Mouse (Mus musculus) neural tube, embryonic 12.5 days (tissue): ENCODE measurements around the gene Wnt5b. TPM values are rescaled to one million over a fixed set of nuclear protein-coding genes. Genes with fewer than 3 reads are reported as not detected.
A peak's percentile ranks its signal among the peaks of the same experiment; 100 is the strongest.

Experiments
- ATAC-seq: fragments of 200-750 bp; cut with Nextera tagmentation; 2 replicates; pipeline ENCODE4 v1.8.0; 2017; ENCODE audit warnings: low read depth, mild to moderate bottlenecking, moderate TSS enrichment, moderate library complexity; ENCODE audit not compliant: low FRiP score
- H3K27ac ChIP-seq: fragments of 300-500 bp; sonication (generic); 2 replicates; pipeline ENCODE4 v1.5.1; 2016
- H3K27me3 ChIP-seq: fragments of 300-500 bp; sonication (generic); replicated peaks from 2 replicates; pipeline ENCODE4 v1.6.1; 2016; ENCODE audit warnings: mild to moderate bottlenecking
- H3K36me3 ChIP-seq: fragments of 300-500 bp; sonication (generic); 2 replicates; pipeline ENCODE4 v1.6.1; 2016; ENCODE audit warnings: mild to moderate bottlenecking
- H3K4me1 ChIP-seq: fragments of 300-500 bp; sonication (generic); 2 replicates; pipeline ENCODE4 v1.6.1; 2016
- H3K4me2 ChIP-seq: fragments of 300-500 bp; sonication (generic); replicated peaks from 2 replicates; pipeline ENCODE4 v1.6.1; 2016; ENCODE audit warnings: mild to moderate bottlenecking
- H3K4me3 ChIP-seq: fragments of 300-500 bp; sonication (generic); 2 replicates; pipeline ENCODE4 v1.5.1; 2016
- H3K9ac ChIP-seq: fragments of 300-500 bp; sonication (generic); 2 replicates; pipeline ENCODE4 v1.6.1; 2016; ENCODE audit warnings: mild to moderate bottlenecking
- H3K9me3 ChIP-seq: fragments of 300-500 bp; sonication (generic); 2 replicates; pipeline ENCODE4 v1.6.1; 2016; ENCODE audit warnings: mild to moderate bottlenecking
- WGBS: fragments of 180-500 bp; shearing (Covaris S2); methylation state at CpG from one replicate; pipeline ENCODE4 v1.1.7; 2016; 5-methylcytosine and 5-hydroxymethylcytosine counted together
- polyA plus RNA-seq: library from polyadenylated mRNA; unstranded; fragments of >200 nt; fragmentation: Nextera tagmentation; extraction: Ambion mirVana; gene quantifications from 2 replicates; pipeline ENCODE4 v1.2.1, GENCODE M21; 2016

The Wnt5b gene
- polyA plus RNA-seq, 1 experiment from 2014 or later: 6.2 TPM

GRCm38 (mm10) chr6:119565451-119566379 is 21.6 kb upstream of the Wnt5b start:
- whole genome bisulfite sequencing: 92% methylated on average over 23 of the region's 23 CpGs
- Histone ChIP-seq H3K4me2 (no peak overlapping the region), H3K4me1 (no peaks in the 10 kb centered on the region), H3K9me3 (no peaks in the 10 kb centered on the region), H3K27ac (no peak overlapping the region), H3K4me3 (no peak overlapping the region), H3K27me3 (no peaks in the 10 kb centered on the region), H3K36me3 (no peaks in the 10 kb centered on the region), H3K9ac (no peak overlapping the region)
- ATAC-seq: no peak

- Histone ChIP-seq H3K9me3 (no peaks in the 10 kb centered on the region), H3K4me2 (no peak overlapping the region), H3K27ac (no peak overlapping the region), H3K27me3 (no peaks in the 10 kb centered on the region), H3K4me3 (no peak overlapping the region), H3K36me3 (no peaks in the 10 kb centered on the region), H3K9ac (no peak overlapping the region), H3K4me1 (no peaks in the 10 kb centered on the region)
- ATAC-seq: no peak
- WGBS: 81% methylated on average over 10 of the region's 10 CpGs
Observed at GRCm38 (mm10) chr6:119562558-119562957, 18.4 kb upstream of the Wnt5b start.

GRCm38 (mm10) chr6:119558855-119559254 is 14.7 kb upstream of the Wnt5b start:
- no peak for ATAC-seq
- H3K4me3 ChIP-seq: no peak overlapping the region
- H3K4me2 ChIP-seq: no peak overlapping the region
- no peaks in the 10 kb centered on the region for H3K27me3 ChIP-seq
- H3K9ac ChIP-seq: no peak overlapping the region
- H3K27ac ChIP-seq: no peak overlapping the region
- WGBS: 70% methylated on average over 7 of the region's 7 CpGs
- no peaks in the 10 kb centered on the region for H3K36me3 ChIP-seq
- no peaks in the 10 kb centered on the region for H3K9me3 ChIP-seq
- no peaks in the 10 kb centered on the region for H3K4me1 ChIP-seq

- Histone ChIP-seq H3K9me3 (no peaks in the 10 kb centered on the region), H3K27me3 (no peaks in the 10 kb centered on the region), H3K4me2 (no peak overlapping the region), H3K4me3 (no peak overlapping the region), H3K27ac (no peak overlapping the region), H3K4me1 (no peaks in the 10 kb centered on the region), H3K9ac (no peak overlapping the region), H3K36me3 (no peaks in the 10 kb centered on the region)
- ATAC-seq: no peak
- 74% methylated on average over 8 of the region's 8 CpGs for WGBS
Observed at GRCm38 (mm10) chr6:119554439-119554838, 10.3 kb upstream of the Wnt5b start.

DNA sequence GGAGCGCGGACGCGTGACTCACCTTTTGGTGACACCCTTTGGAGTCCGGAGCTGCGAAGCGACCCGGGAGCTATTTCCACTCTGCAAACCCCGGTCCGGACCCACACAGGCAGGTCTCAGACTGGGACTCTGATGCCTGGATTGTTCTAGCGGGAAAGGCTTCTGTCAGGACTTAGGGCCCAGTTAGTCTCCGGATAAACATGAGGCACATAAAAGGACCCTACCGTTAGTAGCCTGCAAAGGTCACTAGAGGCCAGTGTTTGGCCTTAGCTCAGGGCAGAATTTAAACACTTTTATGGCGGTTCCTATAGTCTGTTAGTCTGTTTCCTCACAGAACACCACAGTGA is 344 bp upstream of the Wnt5b start:
- H3K9me3 ChIP-seq: no peaks in the 10 kb centered on the region
- H3K4me2 ChIP-seq: peak overlapping the region; percentile 99
- H3K4me1 ChIP-seq: peaks cover 13% of the 10 kb centered on the region
- H3K27ac ChIP-seq: no peak overlapping the region
- peak overlapping the region; percentile 77 for H3K4me3 ChIP-seq
- peak overlapping the region; percentile 78 for H3K9ac ChIP-seq
- ATAC-seq: peak; percentile 27; the same call in 1 of the 2 replicates
- H3K27me3 ChIP-seq: peaks cover 22% of the 10 kb centered on the region
- H3K36me3 ChIP-seq: no peaks in the 10 kb centered on the region
- WGBS: 1% methylated on average over 14 of the region's 14 CpGs

GRCm38 (mm10) chr6:119543456-119543802 is 718 bp downstream of the Wnt5b start:
- peaks cover 22% of the 10 kb centered on the region for H3K27me3 ChIP-seq
- H3K9ac ChIP-seq: peak overlapping the region; percentile 78
- ATAC-seq: peak; percentile 75
- peak overlapping the region; percentile 99 for H3K4me2 ChIP-seq
- H3K4me3 ChIP-seq: peak overlapping the region; percentile 77
- H3K9me3 ChIP-seq: no peaks in the 10 kb centered on the region
- 2% methylated on average over 30 of the region's 30 CpGs for WGBS
- no peak overlapping the region for H3K27ac ChIP-seq
- peaks cover 13% of the 10 kb centered on the region for H3K4me1 ChIP-seq
- no peaks in the 10 kb centered on the region for H3K36me3 ChIP-seq

GRCm38 (mm10) chr6:119535867-119536266 is 8.3 kb downstream of the Wnt5b start:
- Histone ChIP-seq H3K27ac (no peak overlapping the region), H3K4me2 (no peak overlapping the region), H3K27me3 (no peaks in the 10 kb centered on the region), H3K36me3 (no peaks in the 10 kb centered on the region), H3K9ac (no peak overlapping the region), H3K4me3 (no peak overlapping the region), H3K4me1 (no peaks in the 10 kb centered on the region), H3K9me3 (no peaks in the 10 kb centered on the region)
- no peak for ATAC-seq
- WGBS: 88% methylated on average over 12 of the region's 12 CpGs

GRCm38 (mm10) chr6:119533170-119533709 is 10.9 kb downstream of the Wnt5b start:
- no peaks in the 10 kb centered on the region for H3K9me3 ChIP-seq
- H3K36me3 ChIP-seq: no peaks in the 10 kb centered on the region
- H3K4me3 ChIP-seq: no peak overlapping the region
- H3K27ac ChIP-seq: no peak overlapping the region
- no peaks in the 10 kb centered on the region for H3K4me1 ChIP-seq
- no peak for ATAC-seq
- no peak overlapping the region for H3K4me2 ChIP-seq
- no peaks in the 10 kb centered on the region for H3K27me3 ChIP-seq
- H3K9ac ChIP-seq: no peak overlapping the region
- WGBS: 88% methylated on average over 9 of the region's 9 CpGs

- ATAC-seq: no peak
Observed at GRCm38 (mm10) chr6:119529659-119530058, 14.5 kb downstream of the Wnt5b start.

GRCm38 (mm10) chr6:119526498-119526897 is 17.6 kb downstream of the Wnt5b start:
- H3K4me3 ChIP-seq: no peak overlapping the region
- H3K27me3 ChIP-seq: no peaks in the 10 kb centered on the region
- H3K9me3 ChIP-seq: no peaks in the 10 kb centered on the region
- no peaks in the 10 kb centered on the region for H3K36me3 ChIP-seq
- peaks cover 8% of the 10 kb centered on the region; the same call in 1 of the 2 replicates for H3K4me1 ChIP-seq
- H3K9ac ChIP-seq: no peak overlapping the region
- ATAC-seq: no peak
- 78% methylated on average over 5 of the region's 5 CpGs for WGBS
- H3K4me2 ChIP-seq: no peak overlapping the region
- no peak overlapping the region for H3K27ac ChIP-seq

More at GRCm38 (mm10) chr6:119529659-119530058, 14.5 kb downstream of the Wnt5b start:
- H3K9ac ChIP-seq: no peak overlapping the region
- no peak overlapping the region for H3K4me2 ChIP-seq
- H3K9me3 ChIP-seq: no peaks in the 10 kb centered on the region
- no peak overlapping the region for H3K4me3 ChIP-seq
- no peaks in the 10 kb centered on the region for H3K36me3 ChIP-seq
- H3K4me1 ChIP-seq: no peaks in the 10 kb centered on the region
- WGBS: 88% methylated on average over 3 of the region's 3 CpGs
- no peaks in the 10 kb centered on the region for H3K27me3 ChIP-seq
- no peak overlapping the region for H3K27ac ChIP-seq

- ATAC-seq: no peak
- H3K4me2 ChIP-seq: no peak overlapping the region
- H3K27me3 ChIP-seq: no peaks in the 10 kb centered on the region
- no peaks in the 10 kb centered on the region for H3K36me3 ChIP-seq
- no peak overlapping the region for H3K4me3 ChIP-seq
- WGBS: 51% methylated on average over 3 of the region's 3 CpGs
- H3K4me1 ChIP-seq: peaks cover 8% of the 10 kb centered on the region; the same call in 1 of the 2 replicates
- H3K27ac ChIP-seq: no peak overlapping the region
- no peaks in the 10 kb centered on the region for H3K9me3 ChIP-seq
- no peak overlapping the region for H3K9ac ChIP-seq
Observed at GRCm38 (mm10) chr6:119521931-119522391, 22.2 kb downstream of the Wnt5b start.

DNA sequence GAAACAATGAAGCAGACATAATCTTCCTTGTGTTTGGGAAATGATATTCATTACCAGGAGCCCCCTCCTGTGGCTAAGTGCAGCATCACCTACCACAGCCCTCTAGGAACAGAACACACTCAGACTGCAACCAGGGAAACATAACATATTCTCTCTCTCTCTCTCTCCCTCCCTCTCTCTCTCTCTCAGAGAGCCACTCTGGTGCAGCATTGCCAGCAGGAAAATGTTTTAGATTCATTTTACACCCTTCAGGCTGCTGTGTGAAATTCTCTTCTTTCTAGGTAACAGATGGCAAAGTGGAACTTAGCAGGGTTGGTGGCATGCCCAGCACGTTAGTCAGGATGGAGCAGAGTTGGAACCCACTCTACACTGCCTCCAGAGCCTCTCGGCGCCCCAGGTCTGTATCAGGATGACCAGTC is 22.7 kb downstream of the Wnt5b start:
- no peaks in the 10 kb centered on the region for H3K9me3 ChIP-seq
- no peak for ATAC-seq
- H3K4me2 ChIP-seq: no peak overlapping the region
- no peak overlapping the region for H3K27ac ChIP-seq
- H3K36me3 ChIP-seq: no peaks in the 10 kb centered on the region
- peaks cover 8% of the 10 kb centered on the region; the same call in 1 of the 2 replicates for H3K4me1 ChIP-seq
- no peaks in the 10 kb centered on the region for H3K27me3 ChIP-seq
- H3K9ac ChIP-seq: no peak overlapping the region
- WGBS: 85% methylated on average over 3 of the region's 3 CpGs
- no peak overlapping the region for H3K4me3 ChIP-seq
